Mouse (Mus musculus) heart, postnatal 0 days (tissue): ENCODE results near the gene P2ry14.

Experiments
- CTCF ChIP-seq: IDR thresholded peaks from 2 replicates; pipeline ENCODE4 v1.5.1; 2016; ENCODE audit warnings: antibody characterized with exemption, control low read depth, low read depth
- EP300 ChIP-seq: IDR thresholded peaks from 2 replicates; pipeline ENCODE4 v1.6.1; 2016; ENCODE audit warnings: antibody characterized with exemption, low read depth

DNA sequence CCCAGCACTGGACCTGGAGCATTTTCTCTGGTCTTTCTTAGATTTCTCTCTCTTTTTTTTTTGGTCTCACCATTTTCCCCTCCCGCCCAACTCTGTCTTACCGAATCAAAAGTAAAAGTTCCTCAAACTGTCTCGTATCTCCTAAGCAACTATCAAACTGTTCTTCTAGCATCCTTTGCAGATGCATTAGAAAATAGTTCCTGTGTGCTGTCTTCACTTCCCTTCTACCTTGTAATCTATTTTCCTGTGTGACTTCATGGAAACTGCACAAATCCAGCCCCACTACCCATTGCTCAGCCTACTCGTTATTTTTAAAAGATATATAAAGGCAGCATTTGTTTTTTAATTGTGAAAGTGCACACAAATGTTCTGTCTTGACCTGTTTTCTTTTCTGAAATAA, 21.5 kb downstream of the P2ry14 start:
- TF ChIP-seq CTCF (no peak), EP300 (no peak)
